Mouse (Mus musculus): ENCODE measurements around the gene Espn. TPM values are rescaled to one million over a fixed set of nuclear protein-coding genes. Genes with fewer than 3 reads are reported as not detected.

Gene Espn
- polyA plus RNA-seq, 1 experiment = 0.08 TPM

GRCm38 (mm10) chr4:152132772-152133169, 19.4 kb downstream of the Espn start:
- H3K4me1 ChIP-seq (ENCODE audit: control insufficient read depth) = peaks cover 26% of the 10 kb centered on the region
- H3K4me3 ChIP-seq (replicated peaks) = no peak overlapping the region
- TF ChIP-seq TAL1 (IDR thresholded peaks at IDR 0.05; ENCODE audit: low read length) (no peak), GATA1 (IDR thresholded peaks at IDR 0.05; ENCODE audit: low read length) (no peak)
- peaks cover 17% of the 10 kb centered on the region; the same call in 1 of the 2 replicates for H3K9me3 ChIP-seq (ENCODE audit: control insufficient read depth, low read length)
- no peaks in the 10 kb centered on the region for H3K36me3 ChIP-seq (ENCODE audit: control insufficient read depth)
- peaks cover 76% of the 10 kb centered on the region for H3K27me3 ChIP-seq (ENCODE audit: control insufficient read depth)

GRCm38 (mm10) chr4:152131809-152132771, 20.1 kb downstream of the Espn start:
- H3K4me3 ChIP-seq (replicated peaks) = peak overlapping the region; percentile 14
- H3K4me1 ChIP-seq (ENCODE audit: control insufficient read depth) = peaks cover 26% of the 10 kb centered on the region
- no peaks in the 10 kb centered on the region for H3K36me3 ChIP-seq (ENCODE audit: control insufficient read depth)
- peaks cover 18% of the 10 kb centered on the region; the same call in 1 of the 2 replicates for H3K9me3 ChIP-seq (ENCODE audit: control insufficient read depth, low read length)
- peaks cover 83% of the 10 kb centered on the region for H3K27me3 ChIP-seq (ENCODE audit: control insufficient read depth)
- TF ChIP-seq GATA1 (IDR thresholded peaks at IDR 0.05; ENCODE audit: low read length) = no peak
- no peak for TF ChIP-seq TAL1 (IDR thresholded peaks at IDR 0.05; ENCODE audit: low read length)

- Histone ChIP-seq H3K27me3 (ENCODE audit: control insufficient read depth) (peaks cover 89% of the 10 kb centered on the region), H3K4me1 (ENCODE audit: control insufficient read depth) (peaks cover 23% of the 10 kb centered on the region), H3K9me3 (ENCODE audit: control insufficient read depth, low read length) (peaks cover 24% of the 10 kb centered on the region), H3K4me3 (replicated peaks) (peak overlapping the region; percentile 45), H3K36me3 (ENCODE audit: control insufficient read depth) (no peaks in the 10 kb centered on the region)
- TF ChIP-seq GATA1 (IDR thresholded peaks at IDR 0.05; ENCODE audit: low read length) (no peak), TAL1 (IDR thresholded peaks at IDR 0.05; ENCODE audit: low read length) (no peak)
Measured at GRCm38 (mm10) chr4:152130771-152131653, 21.2 kb downstream of the Espn start.

GRCm38 (mm10) chr4:152129395-152129930, 22.7 kb downstream of the Espn start:
- no peak for TF ChIP-seq TAL1 (IDR thresholded peaks at IDR 0.05; ENCODE audit: low read length)
- no peak for TF ChIP-seq GATA1 (IDR thresholded peaks at IDR 0.05; ENCODE audit: low read length)
- no peak overlapping the region for H3K4me3 ChIP-seq (replicated peaks)
- peaks cover 18% of the 10 kb centered on the region for H3K4me1 ChIP-seq (ENCODE audit: control insufficient read depth)
- peaks cover 31% of the 10 kb centered on the region for H3K9me3 ChIP-seq (ENCODE audit: control insufficient read depth, low read length)
- H3K27me3 ChIP-seq (ENCODE audit: control insufficient read depth) = peaks cover 100% of the 10 kb centered on the region
- H3K36me3 ChIP-seq (ENCODE audit: control insufficient read depth) = no peaks in the 10 kb centered on the region

GRCm38 (mm10) chr4:152128784-152129183, 23.4 kb downstream of the Espn start:
- H3K36me3 ChIP-seq (ENCODE audit: control insufficient read depth) = no peaks in the 10 kb centered on the region
- peaks cover 100% of the 10 kb centered on the region for H3K27me3 ChIP-seq (ENCODE audit: control insufficient read depth)
- H3K4me1 ChIP-seq (ENCODE audit: control insufficient read depth) = peaks cover 17% of the 10 kb centered on the region
- peaks cover 31% of the 10 kb centered on the region for H3K9me3 ChIP-seq (ENCODE audit: control insufficient read depth, low read length)
- H3K4me3 ChIP-seq (replicated peaks) = no peak overlapping the region
- TF ChIP-seq TAL1 (IDR thresholded peaks at IDR 0.05; ENCODE audit: low read length) (no peak), GATA1 (IDR thresholded peaks at IDR 0.05; ENCODE audit: low read length) (no peak)

DNA sequence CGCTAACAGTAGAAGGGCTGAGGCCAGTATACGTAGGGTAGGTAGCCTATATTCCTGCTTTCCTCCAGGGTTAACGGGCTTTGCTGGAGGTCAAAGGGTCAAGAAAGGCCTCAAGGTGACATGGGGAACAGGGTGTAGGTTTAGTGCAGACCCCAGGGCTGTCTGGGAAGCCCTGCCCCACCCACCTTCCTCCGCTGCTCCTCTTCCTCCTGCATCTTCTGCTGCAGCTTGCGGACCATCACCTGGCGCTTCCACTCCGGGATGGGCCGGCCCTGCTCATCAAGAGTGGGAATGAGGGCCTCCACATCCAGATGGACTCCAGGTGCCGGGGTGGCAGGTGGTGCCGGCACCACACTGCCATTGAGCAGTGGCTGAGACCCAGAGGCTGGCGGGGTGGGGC, 24.3 kb downstream of the Espn start:
- Histone ChIP-seq H3K9me3 (ENCODE audit: control insufficient read depth, low read length) (peaks cover 31% of the 10 kb centered on the region), H3K27me3 (ENCODE audit: control insufficient read depth) (peaks cover 100% of the 10 kb centered on the region), H3K36me3 (ENCODE audit: control insufficient read depth) (no peaks in the 10 kb centered on the region), H3K4me3 (replicated peaks) (no peak overlapping the region), H3K4me1 (ENCODE audit: control insufficient read depth) (peaks cover 17% of the 10 kb centered on the region)
- no peak for TF ChIP-seq GATA1 (IDR thresholded peaks at IDR 0.05; ENCODE audit: low read length)
- TF ChIP-seq TAL1 (IDR thresholded peaks at IDR 0.05; ENCODE audit: low read length) = no peak

GRCm38 (mm10) chr4:152126026-152126920, 25.9 kb downstream of the Espn start:
- Histone ChIP-seq H3K36me3 (ENCODE audit: control insufficient read depth) (no peaks in the 10 kb centered on the region), H3K27me3 (ENCODE audit: control insufficient read depth) (peaks cover 100% of the 10 kb centered on the region), H3K4me1 (ENCODE audit: control insufficient read depth) (peaks cover 8% of the 10 kb centered on the region), H3K4me3 (replicated peaks) (no peak overlapping the region), H3K9me3 (ENCODE audit: control insufficient read depth, low read length) (peaks cover 22% of the 10 kb centered on the region)
- no peak for TF ChIP-seq TAL1 (IDR thresholded peaks at IDR 0.05; ENCODE audit: low read length)
- no peak for TF ChIP-seq GATA1 (IDR thresholded peaks at IDR 0.05; ENCODE audit: low read length)

Data from erythroblast, embryonic 14.5 days (primary cell).